Mouse (Mus musculus) MEL (cell line): Measurements from ENCODE around the gene Nup214. TPM values are rescaled to one million over a fixed set of nuclear protein-coding genes. Genes with fewer than 3 reads are reported as not detected.

Source experiments
- DNase-seq: peaks from one replicate; pipeline ENCODE4 v3.0.0; 2011; ENCODE audit warnings: low read depth, low spot score
- H3K27ac ChIP-seq: 2 replicates; pipeline ENCODE4 v1.5.1; 2012; ENCODE audit warnings: low read depth, mild to moderate bottlenecking, control low read depth, low read length, moderate library complexity; ENCODE audit not compliant: control insufficient read depth
- H3K27me3 ChIP-seq, 2 experiments: fragments of 150-350 bp in 1 of 2; sonication (generic) in 1 of 2; 2 replicates each; pipeline ENCODE4 v1.6.1; 2012; ENCODE audit warnings: low read length in 2 of 2, mild to moderate bottlenecking in 2 of 2, improper control_type of control experiment in 1 of 2, moderate library complexity in 1 of 2; ENCODE audit not compliant: insufficient read depth in 2 of 2, control insufficient read depth in 1 of 2
- H3K36me3 ChIP-seq, 2 experiments: 2 replicates each; pipeline ENCODE4 v1.6.1; 2012 to 2014; ENCODE audit warnings: low read length in 2 of 2, improper control_type of control experiment in 1 of 2, inconsistent platforms in 1 of 2, mild to moderate bottlenecking in 1 of 2; ENCODE audit not compliant: insufficient read depth in 2 of 2, control insufficient read depth in 1 of 2
- H3K4me1 ChIP-seq, 2 experiments: fragments of 150-350 bp in 1 of 2; sonication (generic) in 1 of 2; 2 replicates each; pipeline ENCODE4 v1.6.1; 2012; ENCODE audit warnings: low read length in 2 of 2, improper control_type of control experiment in 1 of 2, mild to moderate bottlenecking in 1 of 2; ENCODE audit not compliant: insufficient read depth in 2 of 2, control insufficient read depth in 1 of 2
- H3K4me3 ChIP-seq, 2 experiments: fragments of 150-350 bp in 1 of 2; sonication (generic) in 1 of 2; 2 replicates each; pipeline ENCODE4 v1.5.1; 2012; ENCODE audit warnings: low read depth in 2 of 2, low read length in 2 of 2, mild to moderate bottlenecking in 2 of 2, moderate library complexity in 2 of 2, control low read depth in 1 of 2, improper control_type of control experiment in 1 of 2; ENCODE audit not compliant: control insufficient read depth in 1 of 2, insufficient read depth in 1 of 2
- H3K79me2 ChIP-seq: 2 replicates; pipeline ENCODE4 v1.6.1; 2012; ENCODE audit warnings: mild to moderate bottlenecking, low read length, moderate library complexity; ENCODE audit not compliant: control insufficient read depth, poor library complexity, insufficient read depth
- H3K9ac ChIP-seq: 2 replicates; pipeline ENCODE4 v1.6.1; 2012; ENCODE audit warnings: low read depth, mild to moderate bottlenecking, control low read depth, low read length, moderate library complexity; ENCODE audit not compliant: control insufficient read depth, poor library complexity, severe bottlenecking
- H3K9me3 ChIP-seq: fragments of 150-350 bp; sonication (generic); replicated peaks from 2 replicates; pipeline ENCODE4 v1.6.1; 2012; ENCODE audit warnings: mild to moderate bottlenecking, low read length, improper control_type of control experiment, moderate library complexity; ENCODE audit not compliant: insufficient read depth
- BHLHE40 ChIP-seq: IDR thresholded peaks from 2 replicates; pipeline ENCODE4 v1.6.1; 2012; ENCODE audit warnings: low read depth, mild to moderate bottlenecking, inconsistent platforms, low read length, improper control_type of control experiment, borderline replicate concordance
- CHD1 ChIP-seq: IDR thresholded peaks from 2 replicates; pipeline ENCODE4 v1.6.1; 2012; ENCODE audit warnings: low read depth, mild to moderate bottlenecking, inconsistent platforms, low read length, improper control_type of control experiment
- CHD2 ChIP-seq: IDR thresholded peaks from 2 replicates; pipeline ENCODE4 v1.6.1; 2011; ENCODE audit warnings: low read length, improper control_type of control experiment
- E2F4 ChIP-seq: IDR thresholded peaks from 2 replicates; pipeline ENCODE4 v1.6.1; 2011; ENCODE audit warnings: low read depth, low read length, improper control_type of control experiment, borderline replicate concordance
- ELF1 ChIP-seq: IDR thresholded peaks from 2 replicates; pipeline ENCODE4 v1.6.1; 2014; ENCODE audit warnings: low read depth, mild to moderate bottlenecking, inconsistent platforms, low read length, improper control_type of control experiment, moderate library complexity
- ETS1 ChIP-seq: IDR thresholded peaks from 2 replicates; pipeline ENCODE4 v1.6.1; 2012; ENCODE audit warnings: low read depth, mild to moderate bottlenecking, inconsistent platforms, low read length, improper control_type of control experiment, moderate library complexity
- GABPA ChIP-seq: IDR thresholded peaks from 2 replicates; pipeline ENCODE4 v1.6.1; 2012; ENCODE audit warnings: low read depth, mild to moderate bottlenecking, inconsistent platforms, low read length, improper control_type of control experiment, moderate library complexity
- GATA1 ChIP-seq: IDR thresholded peaks from 2 replicates; pipeline ENCODE4 v1.6.1; 2011; ENCODE audit warnings: low read depth, low read length, improper control_type of control experiment
- HCFC1 ChIP-seq: IDR thresholded peaks from 2 replicates; pipeline ENCODE4 v1.6.1; 2012; ENCODE audit warnings: low read depth, mild to moderate bottlenecking, inconsistent platforms, low read length, improper control_type of control experiment, moderate library complexity
- JUND ChIP-seq: IDR thresholded peaks from 2 replicates; pipeline ENCODE4 v1.6.1; 2011; ENCODE audit warnings: low read depth, mild to moderate bottlenecking, improper control_type of control experiment, low read length
- KAT2A ChIP-seq: conservative IDR thresholded peaks from 2 replicates; pipeline ENCODE4 v1.6.1; 2012; ENCODE audit warnings: low read depth, low read length, improper control_type of control experiment, inconsistent platforms
- MAFK ChIP-seq: IDR thresholded peaks from 2 replicates; pipeline ENCODE4 v1.6.1; 2011; ENCODE audit warnings: low read depth, mild to moderate bottlenecking, low read length, improper control_type of control experiment, borderline replicate concordance
- MAX ChIP-seq: IDR thresholded peaks from 2 replicates; pipeline ENCODE4 v1.6.1; 2011; ENCODE audit warnings: low read length, improper control_type of control experiment
- MAZ ChIP-seq: IDR thresholded peaks from 2 replicates; pipeline ENCODE4 v1.6.1; 2012; ENCODE audit warnings: low read depth, mild to moderate bottlenecking, inconsistent platforms, low read length, improper control_type of control experiment
- MEF2A ChIP-seq: IDR thresholded peaks from 2 replicates; pipeline ENCODE4 v1.6.1; 2014; ENCODE audit warnings: low read depth, mild to moderate bottlenecking, inconsistent platforms, low read length, improper control_type of control experiment; ENCODE audit not compliant: poor library complexity, insufficient replicate concordance, severe bottlenecking; ENCODE audit errors: extremely low read depth
- MXI1 ChIP-seq: IDR thresholded peaks from 2 replicates; pipeline ENCODE4 v1.6.1; 2011; ENCODE audit warnings: mild to moderate bottlenecking, low read depth, low read length, improper control_type of control experiment
- MYB ChIP-seq: IDR thresholded peaks from 2 replicates; pipeline ENCODE4 v1.6.1; 2011; ENCODE audit warnings: mild to moderate bottlenecking, low read depth, low read length, improper control_type of control experiment
- MYC ChIP-seq: IDR thresholded peaks from 2 replicates; pipeline ENCODE4 v1.6.1; 2011; ENCODE audit warnings: low read depth, mild to moderate bottlenecking, low read length, improper control_type of control experiment, moderate library complexity
- NRF1 ChIP-seq: IDR thresholded peaks from 2 replicates; pipeline ENCODE4 v1.6.1; 2014; ENCODE audit warnings: low read depth, mild to moderate bottlenecking, inconsistent platforms, low read length, improper control_type of control experiment, moderate library complexity; ENCODE audit not compliant: poor library complexity, insufficient read depth, severe bottlenecking
- POLR2A ChIP-seq, 2 experiments: IDR thresholded peaks; 2 replicates each; pipeline ENCODE4 v1.6.1; 2011 to 2012; ENCODE audit warnings: low read length in 2 of 2, mild to moderate bottlenecking in 2 of 2, control low read depth in 1 of 2, improper control_type of control experiment in 1 of 2, low read depth in 1 of 2, moderate library complexity in 1 of 2; ENCODE audit not compliant: control insufficient read depth in 1 of 2, insufficient read depth in 1 of 2, poor library complexity in 1 of 2
- POLR2AphosphoS2 ChIP-seq: IDR thresholded peaks from 2 replicates; pipeline ENCODE4 v1.6.1; 2011; ENCODE audit warnings: low read length, improper control_type of control experiment
- POLR2AphosphoS5 ChIP-seq: IDR thresholded peaks from 2 replicates; pipeline ENCODE4 v1.6.1; 2012; ENCODE audit warnings: low read depth, borderline replicate concordance, mild to moderate bottlenecking, inconsistent platforms, low read length, moderate library complexity, mixed read lengths
- RAD21 ChIP-seq: IDR thresholded peaks from 2 replicates; pipeline ENCODE4 v1.6.1; 2011; ENCODE audit warnings: mild to moderate bottlenecking, low read depth, low read length, improper control_type of control experiment
- RCOR1 ChIP-seq: IDR thresholded peaks from 2 replicates; pipeline ENCODE4 v1.6.1; 2012; ENCODE audit warnings: low read depth, mild to moderate bottlenecking, inconsistent platforms, low read length, improper control_type of control experiment
- SIN3A ChIP-seq: IDR thresholded peaks from 2 replicates; pipeline ENCODE4 v1.6.1; 2012; ENCODE audit warnings: low read length, improper control_type of control experiment, inconsistent platforms
- SMC3 ChIP-seq: IDR thresholded peaks from 2 replicates; pipeline ENCODE4 v1.6.1; 2011; ENCODE audit warnings: low read depth, low read length, improper control_type of control experiment
- TAL1 ChIP-seq: IDR thresholded peaks from 2 replicates; pipeline ENCODE4 v1.6.1; 2012; ENCODE audit warnings: mild to moderate bottlenecking, inconsistent platforms, low read length, moderate library complexity, mixed read lengths
- TBP ChIP-seq: IDR thresholded peaks from 2 replicates; pipeline ENCODE4 v1.8.0; 2011; ENCODE audit warnings: low read depth, low read length, improper control_type of control experiment
- TCF12 ChIP-seq: IDR thresholded peaks from 2 replicates; pipeline ENCODE4 v1.6.1; 2014; ENCODE audit warnings: low read depth, mild to moderate bottlenecking, inconsistent platforms, low read length, improper control_type of control experiment, moderate library complexity
- UBTF ChIP-seq: IDR thresholded peaks from 2 replicates; pipeline ENCODE4 v1.6.1; 2012; ENCODE audit warnings: low read depth, mild to moderate bottlenecking, inconsistent platforms, low read length, improper control_type of control experiment, moderate library complexity, borderline replicate concordance; ENCODE audit not compliant: insufficient read depth
- USF1 ChIP-seq: IDR thresholded peaks from 2 replicates; pipeline ENCODE4 v1.6.1; 2014; ENCODE audit warnings: low read depth, mild to moderate bottlenecking, inconsistent platforms, low read length, improper control_type of control experiment, moderate library complexity
- USF2 ChIP-seq, 2 experiments: IDR thresholded peaks; 2 replicates each; pipeline ENCODE4 v1.6.1; 2011 to 2012; ENCODE audit warnings: improper control_type of control experiment in 2 of 2, low read length in 2 of 2, borderline replicate concordance in 1 of 2, inconsistent platforms in 1 of 2, low read depth in 1 of 2, mild to moderate bottlenecking in 1 of 2; ENCODE audit not compliant: insufficient read depth in 1 of 2
- ZC3H11A ChIP-seq: IDR thresholded peaks from 2 replicates; pipeline ENCODE4 v1.6.1; 2012; ENCODE audit warnings: low read depth, mild to moderate bottlenecking, inconsistent platforms, low read length, improper control_type of control experiment
- ZKSCAN1 ChIP-seq: IDR thresholded peaks from 2 replicates; pipeline ENCODE4 v1.6.1; 2012; ENCODE audit warnings: low read depth, mild to moderate bottlenecking, inconsistent platforms, low read length, improper control_type of control experiment, moderate library complexity
- ZMIZ1 ChIP-seq: IDR thresholded peaks from 2 replicates; pipeline ENCODE4 v1.6.1; 2012; ENCODE audit warnings: low read depth, mild to moderate bottlenecking, inconsistent platforms, low read length, improper control_type of control experiment, moderate library complexity
- ZNF384 ChIP-seq: IDR thresholded peaks from 2 replicates; pipeline ENCODE4 v1.6.1; 2012; ENCODE audit warnings: low read depth, mild to moderate bottlenecking, inconsistent platforms, low read length, improper control_type of control experiment
- polyA plus RNA-seq, 2 experiments: library from polyadenylated mRNA; stranded (reverse) in 1 of 2; unstranded in 1 of 2; fragments of >175 nt in 1 of 2; fragments of >200 nt in 1 of 2; gene quantifications; 2 replicates each; pipeline versions ENCODE4 v1.2.1 to v1.2.4; 2012; ENCODE audit warnings: low replicate concordance in 2 of 2, low read depth in 1 of 2; ENCODE audit not compliant: insufficient read length in 2 of 2, insufficient read depth in 1 of 2, missing spikeins in 1 of 2
- total RNA-seq: library from RNA; depleted of rRNA; stranded (reverse); fragments of 300-350 nt; gene quantifications from 2 replicates; pipeline ENCODE4 v1.2.3, GENCODE M21; 2012; rRNA removed

Nup214 gene
- 60.9 and 71.4 TPM in 2 replicates for total RNA-seq
- polyA plus RNA-seq: 100 to 1,000 TPM in 1 of 2 experiments, 10 to 100 TPM in 1; 78.6 to 163 TPM

DNA sequence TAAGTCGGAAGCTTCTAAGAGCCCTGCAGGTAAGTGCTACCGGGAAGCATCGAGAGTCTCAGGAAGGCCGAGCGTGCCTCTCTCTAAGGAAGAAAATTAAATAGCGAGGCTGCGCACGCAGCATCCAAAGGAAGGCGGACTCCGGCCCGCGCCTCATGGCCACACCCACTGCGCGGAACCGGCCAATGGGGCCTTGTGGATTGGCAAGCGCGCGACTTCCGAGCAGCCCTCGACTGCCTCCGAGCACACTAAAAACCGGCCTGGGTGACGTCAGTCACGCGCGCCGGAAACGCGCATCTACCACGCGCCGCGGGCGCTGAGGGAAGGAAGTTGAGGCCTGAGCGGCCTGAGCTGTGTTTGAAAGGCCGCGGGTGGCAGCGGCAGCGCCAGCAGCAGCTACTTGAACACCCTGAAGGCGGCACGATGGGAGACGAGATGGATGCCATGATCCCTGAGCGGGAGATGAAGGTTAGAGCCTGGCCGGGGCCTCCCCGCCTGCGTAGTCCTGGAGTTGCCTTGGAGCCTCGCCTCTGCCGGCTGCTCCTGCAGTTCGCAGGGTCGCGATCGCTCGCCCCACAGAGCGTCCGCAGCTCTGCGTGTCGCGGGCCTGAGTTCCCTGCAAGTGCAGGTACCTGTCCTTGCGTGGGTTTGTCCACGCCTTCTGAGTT, at the start of gene Nup214:
TSS of gene Nup214 (plus strand) at position 296 of the 668 bp plus-strand sequence.
- H3K27me3 ChIP-seq: peaks cover 0 to 2% of the 10 kb centered on the region in 2 experiments; a peak in 2 of 4 replicates
- peaks cover 20% of the 10 kb centered on the region for H3K79me2 ChIP-seq
- peak within 1 kb of the TSS; percentile 73 for H3K27ac ChIP-seq
- TF ChIP-seq MYB: no peak
- no peak for TF ChIP-seq GATA1
- peak; percentile 99 for TF ChIP-seq SIN3A
- TF ChIP-seq TCF12: peak; percentile 67
- peak; percentile 98 for TF ChIP-seq HCFC1
- no peak for TF ChIP-seq ZKSCAN1
- TF ChIP-seq GABPA: no peak
- TF ChIP-seq CHD1: no peak
- no peak for TF ChIP-seq JUND
- no peak for TF ChIP-seq MAFK
- TF ChIP-seq KAT2A: peak; percentile 90
- TF ChIP-seq POLR2AphosphoS5: no peak
- peak; percentile 95 for TF ChIP-seq MAX
- peak; percentile 95 for TF ChIP-seq ZMIZ1
- no peak for TF ChIP-seq CHD2
- TF ChIP-seq E2F4: no peak
- no peak for TF ChIP-seq RAD21
- TF ChIP-seq MAZ: 0 out of 2 replicates have a peak, but pooled peaks have one; percentile 41
- peak; percentile 58 to 99 for TF ChIP-seq POLR2A (IDR thresholded peaks at IDR 0.05; ENCODE audit: control insufficient read depth in 1 of 2, insufficient read depth in 1 of 2, low read depth in 1 of 2, low read length in 2 of 2, poor library complexity in 1 of 2)
- TF ChIP-seq USF2 (IDR thresholded peaks at IDR 0.05; ENCODE audit: borderline replicate concordance in 1 of 2, insufficient read depth in 1 of 2, low read depth in 1 of 2, low read length in 2 of 2): no peak
- TF ChIP-seq ELF1: peak; percentile 91
- no peak for TF ChIP-seq ZC3H11A
- TF ChIP-seq SMC3: no peak
- TF ChIP-seq POLR2AphosphoS2: peak; percentile 96
- TF ChIP-seq TBP: peak; percentile 90
- TF ChIP-seq ETS1: peak; percentile 47; the same call in 1 of the 2 replicates
- TF ChIP-seq ZNF384: no peak
- no peak for TF ChIP-seq RCOR1
- no peak for TF ChIP-seq UBTF
- peak; percentile 81 for TF ChIP-seq MYC
- peak; percentile 84 for TF ChIP-seq NRF1
- TF ChIP-seq MEF2A: no peak
- no peak for TF ChIP-seq TAL1
- peak; percentile 94 for TF ChIP-seq MXI1
- 0 out of 2 replicates have a peak, but pooled peaks have one; percentile 16 for TF ChIP-seq BHLHE40
- peak; percentile 67 for TF ChIP-seq USF1

More for the DNA sequence above, at the start of gene Nup214:
- H3K36me3 ChIP-seq: peaks cover 10% of the 10 kb centered on the region in 2 experiments
- peak within 1 kb of the TSS; percentile 95 for H3K9ac ChIP-seq
- peak within 1 kb of the TSS; percentile 92 to 96 for H3K4me3 ChIP-seq
- H3K4me1 ChIP-seq: peaks cover 0 to 8% of the 10 kb centered on the region in 2 experiments; a peak in 2 of 4 replicates
- no peaks in the 10 kb centered on the region for H3K9me3 ChIP-seq
- peak; percentile 99 for DNase-seq
